Mouse (Mus musculus) myocyte (in vitro differentiated cells): ENCODE data around the gene Khdrbs1.

ENCODE experiments used
- E2F4 ChIP-seq: IDR thresholded peaks from one replicate; pipeline ENCODE4 v1.6.1; 2011; ENCODE audit warnings: mild to moderate bottlenecking, control low read depth, moderate library complexity; ENCODE audit not compliant: insufficient read depth
- MAX ChIP-seq: IDR thresholded peaks from one replicate; pipeline ENCODE4 v1.6.1; 2011; ENCODE audit warnings: low read depth, mild to moderate bottlenecking, control low read depth
- MYOD1 ChIP-seq, 3 experiments: IDR thresholded peaks; one replicate each; pipeline ENCODE4 v1.6.1; 2011; ENCODE audit warnings: control low read depth in 2 of 3, low read depth in 2 of 3, mild to moderate bottlenecking in 2 of 3, moderate library complexity in 1 of 3; ENCODE audit not compliant: insufficient read length in 2 of 3, control insufficient read depth in 1 of 3
- MYOG ChIP-seq, 3 experiments: IDR thresholded peaks; one replicate each; pipeline ENCODE4 v1.6.1; 2011; ENCODE audit warnings: control low read depth in 2 of 3, low read depth in 2 of 3, mild to moderate bottlenecking in 2 of 3; ENCODE audit not compliant: insufficient read length in 2 of 3, control insufficient read depth in 1 of 3, insufficient read depth in 1 of 3
- POLR2A ChIP-seq: IDR thresholded peaks from one replicate; pipeline ENCODE4 v1.6.1; 2011; ENCODE audit warnings: low read depth, mild to moderate bottlenecking, control low read depth, moderate library complexity; ENCODE audit not compliant: insufficient read length

GRCm38 (mm10) chr4:129754742-129755141 lies 12.6 kb upstream of the Khdrbs1 start:
- TF ChIP-seq POLR2A (no peak), E2F4 (no peak), MAX (no peak), MYOD1 (IDR thresholded peaks at IDR 0.05; ENCODE audit: control insufficient read depth in 1 of 3, insufficient read length in 2 of 3, low read depth in 2 of 3) (no peak), MYOG (IDR thresholded peaks at IDR 0.05; ENCODE audit: control insufficient read depth in 1 of 3, insufficient read depth in 1 of 3, insufficient read length in 2 of 3, low read depth in 2 of 3) (no peak)
